Mouse (Mus musculus) ES-CJ7 (cell line): ENCODE measurements at regions not wholly inside any gene's neighbourhood (a gene's known extent, or its start where the extent isn't known, plus 50 kb on each side); places are given as distances from the start of the nearest gene placed in this dataset.
"Not testable (repeated sequence)": the region's sequence is repeated elsewhere in the genome, so short reads cannot be mapped to it uniquely, and the experiment has no call there.

Source experiments
- DNase-seq: peaks from one replicate; pipeline ENCODE4 v3.0.0; 2011; ENCODE audit warnings: low read depth, low spot score

GRCm38 (mm10) chr4:101366905-101367679 lies 52.0 kb upstream of the Ak4 start:
- peak; percentile 84 for DNase-seq

GRCm38 (mm10) chr4:101365299-101365698 lies 53.8 kb upstream of the Ak4 start:
- DNase-seq = no peak

GRCm38 (mm10) chr4:101364716-101365115 lies 54.4 kb upstream of the Ak4 start:
- no peak for DNase-seq

GRCm38 (mm10) chr4:101363231-101363630 lies 55.8 kb upstream of the Ak4 start:
- not testable (repeated sequence) for DNase-seq

GRCm38 (mm10) chr4:101361779-101362178 lies 57.3 kb upstream of the Ak4 start:
- DNase-seq = no peak

GRCm38 (mm10) chr4:101360296-101360695 lies 58.8 kb upstream of the Ak4 start:
- no peak for DNase-seq

GRCm38 (mm10) chr4:101359119-101359518 lies 60.0 kb upstream of the Ak4 start:
- DNase-seq = peak; percentile 19

GRCm38 (mm10) chr4:101358525-101358924 lies 60.6 kb upstream of the Ak4 start:
- DNase-seq = no peak

- DNase-seq = no peak
Observed at GRCm38 (mm10) chr4:101357923-101358322, 61.2 kb upstream of the Ak4 start.

GRCm38 (mm10) chr4:101356954-101357891 lies 61.9 kb upstream of the Ak4 start:
- peak; percentile 32 for DNase-seq

GRCm38 (mm10) chr4:101356093-101356953 lies 62.8 kb upstream of the Ak4 start:
- DNase-seq = peak; percentile 83

GRCm38 (mm10) chr4:101355431-101356092 lies 63.5 kb upstream of the Ak4 start:
- DNase-seq = peak; percentile 32

- DNase-seq = peak; percentile 60
Observed at GRCm38 (mm10) chr4:101354951-101355350, 64.1 kb upstream of the Ak4 start.

- DNase-seq = no peak
Observed at GRCm38 (mm10) chr4:101354086-101354855, 64.8 kb upstream of the Ak4 start.

GRCm38 (mm10) chr4:101352178-101352577 lies 66.9 kb upstream of the Ak4 start:
- no peak for DNase-seq

GRCm38 (mm10) chr4:101351716-101352115 lies 67.4 kb upstream of the Ak4 start:
- DNase-seq = no peak

GRCm38 (mm10) chr4:101350656-101351055 lies 68.4 kb upstream of the Ak4 start:
- DNase-seq = no peak

- DNase-seq = no peak
Observed at GRCm38 (mm10) chr4:101350222-101350621, 68.9 kb upstream of the Ak4 start.

GRCm38 (mm10) chr4:101349413-101349812 lies 69.7 kb upstream of the Ak4 start:
- peak; percentile 66 for DNase-seq

- no peak for DNase-seq
Observed at GRCm38 (mm10) chr4:101347309-101347708, 71.8 kb upstream of the Ak4 start.
